Mouse (Mus musculus) left cerebral cortex, postnatal 14 days (tissue): ENCODE measurements around the gene Apod. TPM values are rescaled to one million over a fixed set of nuclear protein-coding genes. Genes with fewer than 3 reads are reported as not detected.
"Not testable (repeated sequence)": the region's sequence is repeated elsewhere in the genome, so short reads cannot be mapped to it uniquely, and the experiment has no call there.

Source experiments
- DNase-seq, 2 experiments: peaks; one replicate each; pipeline ENCODE4 v3.0.0; 2021 to 2022; ENCODE audit warnings: low spot score in 2 of 2, mixed read lengths in 1 of 2
- intact Hi-C: fragments of 180-260 bp; cut with DNase I; formaldehyde crosslinking; loops from one replicate; pipeline ENCODE4 v1.15.1; 2025
- total RNA-seq, 2 experiments: library from RNA; stranded (reverse); gene quantifications; 2 replicates each; pipeline ENCODE4 v1.2.3; 2021

Gene Apod
- total RNA-seq, 2 experiments from 2014 or later: 61.1 to 71.1 TPM

DNA sequence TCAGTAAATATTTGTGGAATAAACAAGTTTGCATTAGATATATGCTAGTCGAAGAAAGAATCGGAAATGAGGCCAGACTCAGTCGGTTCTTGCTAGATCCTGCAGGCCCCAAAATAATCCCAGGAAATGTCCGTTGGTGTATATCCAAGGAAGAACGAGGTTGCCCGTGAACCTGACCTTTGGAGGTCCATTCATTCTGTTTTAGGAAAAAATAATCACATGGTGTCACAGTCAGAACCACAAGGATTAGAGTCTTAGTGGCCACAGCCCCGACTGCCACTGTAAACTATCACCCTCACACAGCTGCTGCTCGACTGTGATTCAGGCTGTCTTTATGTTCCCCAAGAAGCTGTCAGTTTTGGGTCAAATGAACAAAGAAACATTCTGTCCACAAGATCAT lies 12.8 kb upstream of the Apod start:
- intact Hi-C loops: no loop called here
- no peak for DNase-seq

GRCm38 (mm10) chr16:31326679-31327078 lies 12.1 kb upstream of the Apod start:
- intact Hi-C loops: no loop called here
- no peak for DNase-seq

GRCm38 (mm10) chr16:31325966-31326365 lies 11.4 kb upstream of the Apod start:
- DNase-seq: no peak
- intact Hi-C loops: no loop called here

- intact Hi-C loops: no loop called here
- no peak for DNase-seq
Observed at GRCm38 (mm10) chr16:31325120-31325519, 10.5 kb upstream of the Apod start.

- no peak for DNase-seq
- intact Hi-C loops: no loop called here
Observed at GRCm38 (mm10) chr16:31321501-31321900, 6.9 kb upstream of the Apod start.

DNA sequence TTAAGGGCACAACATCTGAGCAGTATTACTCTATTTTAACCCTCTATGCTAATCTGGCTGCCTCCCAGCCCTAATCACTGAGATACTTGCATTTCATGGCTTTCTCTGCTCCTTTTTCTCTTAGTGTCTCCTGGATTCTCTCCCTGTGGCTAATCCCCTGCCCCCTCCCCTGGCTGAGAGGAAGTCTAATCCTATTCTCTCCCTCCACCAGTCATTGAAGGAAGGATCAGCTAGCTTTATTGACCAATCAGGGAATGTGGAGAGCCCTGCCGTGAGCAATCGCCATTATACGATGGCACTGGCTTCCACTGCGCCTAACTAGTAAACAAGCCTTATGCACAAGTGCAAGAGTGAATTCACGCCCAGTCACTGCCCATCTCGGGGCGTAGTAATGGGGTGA lies 6.3 kb upstream of the Apod start:
- no peak for DNase-seq

GRCm38 (mm10) chr16:31319723-31320122 lies 5.1 kb upstream of the Apod start:
- intact Hi-C loops: not testable (repeated sequence)

More for the DNA sequence above, 6.3 kb upstream of the Apod start:
- intact Hi-C loops: no loop called here

DNA sequence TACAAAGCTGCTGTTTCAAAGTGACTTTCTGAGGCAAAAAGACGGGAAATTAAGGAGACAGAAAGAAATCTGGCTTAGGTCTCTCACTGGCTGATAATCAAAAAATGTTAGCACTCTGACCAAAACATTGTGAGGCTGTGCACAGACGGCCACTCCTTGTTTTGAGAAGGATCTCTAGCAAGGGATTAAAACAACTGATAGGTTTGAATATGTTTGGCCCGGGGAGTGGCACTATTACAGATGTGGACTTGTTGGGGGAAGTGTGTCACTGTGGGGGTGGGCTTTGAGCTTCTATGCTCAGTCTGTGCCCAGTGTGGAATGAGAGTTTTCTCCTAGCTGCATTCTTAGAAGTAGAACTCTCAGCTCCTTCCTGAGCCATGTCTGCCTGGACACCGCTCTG lies 4.7 kb upstream of the Apod start:
- intact Hi-C loops: no loop called here
- no peak for DNase-seq

More at GRCm38 (mm10) chr16:31319723-31320122, 5.1 kb upstream of the Apod start:
- DNase-seq: not testable (repeated sequence)

DNA sequence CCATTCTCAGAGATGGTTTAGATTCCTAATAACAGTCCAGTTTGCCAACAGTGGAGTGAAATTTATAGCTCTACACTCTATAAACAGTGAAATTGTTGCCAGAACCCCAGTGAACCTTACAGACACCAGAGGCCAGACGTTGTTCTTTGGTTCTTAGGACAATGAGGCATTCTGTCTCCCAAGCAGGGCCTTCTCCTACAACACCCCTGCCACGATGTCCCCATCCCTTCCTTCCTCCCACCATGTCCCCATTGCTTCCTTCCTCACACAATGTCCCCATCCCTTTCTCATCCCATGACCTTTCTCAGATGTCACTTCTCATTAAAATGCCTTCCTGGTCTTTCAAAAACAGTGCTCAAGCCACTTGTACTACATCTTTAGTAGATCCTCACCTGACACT lies 3.8 kb upstream of the Apod start:
- intact Hi-C loops: no loop called here
- no peak for DNase-seq

GRCm38 (mm10) chr16:31316246-31317143 lies 1.9 kb upstream of the Apod start:
- peak in 1 of 2 experiments; percentile 27 for DNase-seq
- intact Hi-C loops: not testable (repeated sequence)

GRCm38 (mm10) chr16:31315294-31315693 lies 686 bp upstream of the Apod start:
- intact Hi-C loops: no loop called here
- DNase-seq: no peak

DNA sequence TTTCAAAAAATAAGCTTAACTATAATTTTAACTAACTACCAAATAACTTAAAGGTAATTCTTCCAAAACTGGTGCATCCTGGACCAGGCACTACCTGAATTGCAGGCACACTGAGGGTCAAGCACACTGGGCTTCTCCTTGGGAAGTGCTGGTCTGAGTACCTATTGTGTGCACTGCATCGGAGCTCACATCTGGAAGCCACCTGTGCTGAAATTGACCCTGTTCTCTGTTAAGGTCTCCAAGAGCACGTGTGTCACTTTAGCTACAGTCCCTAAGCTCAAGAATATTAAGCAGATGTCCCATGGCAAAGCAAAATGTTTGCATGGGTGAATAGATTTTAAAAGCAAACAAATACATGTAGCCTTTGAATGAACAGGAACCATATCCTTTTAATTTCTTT lies 997 bp downstream of the Apod start:
- intact Hi-C loops: no loop called here
- DNase-seq: no peak

GRCm38 (mm10) chr16:31312296-31312695 lies 2.3 kb downstream of the Apod start:
- peak; percentile 43 to 50 for DNase-seq

DNA sequence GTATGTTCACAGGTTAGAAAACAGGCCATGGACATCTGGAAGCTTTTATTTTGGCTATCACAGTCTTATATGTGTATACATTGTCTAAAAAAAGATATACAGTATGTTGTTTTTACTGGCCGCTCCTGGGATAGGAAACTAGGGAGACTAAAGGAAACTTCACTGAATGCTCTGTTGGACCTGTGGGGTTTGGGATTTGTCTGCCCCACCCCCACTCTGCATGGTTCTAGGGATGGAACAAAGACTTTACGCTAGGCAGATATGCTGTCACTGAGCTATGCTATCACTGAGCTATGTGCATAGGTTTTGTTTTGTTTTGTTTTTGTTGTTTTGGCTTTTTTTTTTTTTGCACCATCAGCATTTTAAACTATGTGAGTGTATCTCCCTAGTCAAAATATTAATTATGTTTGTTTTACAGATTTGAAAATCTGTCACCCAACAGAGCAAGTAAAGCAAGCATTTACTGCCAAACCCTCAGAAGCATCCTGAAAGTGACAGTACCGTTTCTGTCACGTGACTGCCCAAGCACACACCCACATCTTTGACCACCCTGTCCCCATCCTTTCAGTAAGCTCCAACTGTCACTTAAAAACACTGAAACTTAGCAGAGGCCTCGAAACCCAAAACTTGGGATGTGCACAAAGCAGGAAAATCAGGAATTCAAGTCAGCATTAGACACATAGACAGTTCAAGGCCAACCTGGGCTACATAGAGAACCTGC lies 9.2 kb downstream of the Apod start:
- no peak for DNase-seq
- intact Hi-C loops: no loop called here

More at GRCm38 (mm10) chr16:31312296-31312695, 2.3 kb downstream of the Apod start:
- intact Hi-C loops: no loop called here

GRCm38 (mm10) chr16:31303276-31303675 lies 11.3 kb downstream of the Apod start:
- intact Hi-C loops: no loop called here
- no peak for DNase-seq

- intact Hi-C loops: no loop called here
Observed at GRCm38 (mm10) chr16:31300883-31301532, 13.6 kb downstream of the Apod start.

GRCm38 (mm10) chr16:31300467-31300866 lies 14.1 kb downstream of the Apod start:
- intact Hi-C loops: no loop called here
- no peak for DNase-seq

More at GRCm38 (mm10) chr16:31300883-31301532, 13.6 kb downstream of the Apod start:
- no peak for DNase-seq

DNA sequence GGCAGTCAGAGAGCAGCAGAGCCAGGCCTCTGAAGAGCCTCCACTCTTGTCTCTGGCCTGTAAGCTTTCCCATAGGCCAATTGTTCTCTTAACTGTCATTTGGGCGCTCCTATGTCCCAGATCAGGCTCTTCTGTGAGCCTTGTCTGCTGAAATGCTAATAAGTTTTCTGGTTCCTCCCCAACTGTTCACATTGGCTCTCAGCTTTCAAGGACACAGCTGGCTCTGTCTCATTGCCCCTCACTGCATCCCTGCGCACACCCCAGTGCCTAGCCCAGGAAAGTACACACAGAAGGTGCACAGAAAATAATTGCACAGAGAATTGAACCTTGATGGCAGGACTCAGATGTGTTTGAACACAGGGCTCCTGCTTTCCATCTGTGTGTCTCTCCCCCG lies 14.7 kb downstream of the Apod start:
- DNase-seq: no peak
- intact Hi-C loops: no loop called here

- DNase-seq: no peak
- intact Hi-C loops: no loop called here
Observed at GRCm38 (mm10) chr16:31299164-31299959, 15.2 kb downstream of the Apod start.
